Comparison of ENCODE assay signal across 10 mouse cellular contexts in genomic region chr11:118648369-118648768, GRCm38 (mm10).
DNase-seq lines count a peak whose midpoint lies in the region; ATAC-seq and TF ChIP-seq lines count a peak whose summit lies in the region.
"Had no signal": no experiment of that assay in that cellular context is flagged by ENCODE, and none has a peak within 500 bp of the region (broad histone marks: within the 10 kb centered on the region; RNA-seq: fewer than 3 reads in every experiment).

No protein-coding gene starts in this region.

- no peak for TF ChIP-seq EP300 in heart, adult 2 months (IDR thresholded peaks at IDR 0.05; ENCODE audit: insufficient read depth, low read depth, low read length)

- no peak overlapping the region for H3K4me2 ChIP-seq in heart, embryonic 12.5 days
- H3K4me2 ChIP-seq: heart, embryonic 15.5 days had no signal

- TF ChIP-seq CTCF in heart, adult 2 months (IDR thresholded peaks at IDR 0.05): peak; percentile 80
- TF ChIP-seq CTCF in thymus, adult 2 months (IDR thresholded peaks at IDR 0.05; ENCODE audit: borderline replicate concordance, control insufficient read depth, extremely low read depth, insufficient read depth, low read length, poor library complexity): peak; percentile 53; the same call in 1 of the 2 replicates
- TF ChIP-seq CTCF in cortical plate, adult 2 months (IDR thresholded peaks at IDR 0.05; ENCODE audit: extremely low read depth, insufficient read depth, low read length): peak; percentile 45

- no peak overlapping the region for H3K9ac ChIP-seq in heart, adult 2 months (ENCODE audit: low read depth, low read length)
- no peak overlapping the region for H3K9ac ChIP-seq in heart, embryonic 12.5 days
- H3K9ac ChIP-seq: heart, embryonic 15.5 days had no signal

- H3K27me3 ChIP-seq in heart, adult 2 months (ENCODE audit: control insufficient read depth, insufficient read depth, low read length): no peaks in the 10 kb centered on the region
- no peaks in the 10 kb centered on the region for H3K27me3 ChIP-seq in heart, embryonic 12.5 days (replicated peaks)
- H3K27me3 ChIP-seq in thymus, adult 2 months (ENCODE audit: control insufficient read depth, insufficient read depth, low read length): no peaks in the 10 kb centered on the region

- H3K9me3 ChIP-seq in heart, embryonic 12.5 days (replicated peaks): 0 out of 2 replicates have a peak, but pooled peaks cover 2% of the 10 kb centered on the region
- H3K9me3 ChIP-seq: heart, embryonic 15.5 days had no signal

- peak; percentile 38 to 58 for DNase-seq in heart, adult 2 months
- peak; percentile 22 for DNase-seq in thymus, adult 2 months
- DNase-seq in thymus, adult 18-20 months: no peak
- peak; percentile 74 for DNase-seq in kidney, adult 9 months
- DNase-seq in retina, postnatal 1 day: peak; percentile 39

- no peaks in the 10 kb centered on the region for H3K36me3 ChIP-seq in heart, adult 2 months (ENCODE audit: control insufficient read depth, insufficient read depth, low read length)
- H3K36me3 ChIP-seq in heart, embryonic 12.5 days: no peaks in the 10 kb centered on the region
- no peaks in the 10 kb centered on the region for H3K36me3 ChIP-seq in thymus, adult 2 months (ENCODE audit: control insufficient read depth, insufficient read depth, low read length)
- H3K36me3 ChIP-seq: heart, embryonic 15.5 days had no signal

- no peak for TF ChIP-seq POLR2A in heart, adult 2 months (IDR thresholded peaks at IDR 0.05; ENCODE audit: insufficient read depth, low read depth, low read length)
- no peak for TF ChIP-seq POLR2A in thymus, adult 2 months (IDR thresholded peaks at IDR 0.05; ENCODE audit: control insufficient read depth, extremely low read depth, insufficient read depth, low read length, poor library complexity)
- no peak for TF ChIP-seq POLR2A in cortical plate, adult 2 months (IDR thresholded peaks at IDR 0.05; ENCODE audit: extremely low read depth, insufficient read depth, low read length)

- 21% methylated on average over 5 of the region's 5 CpGs for WGBS in heart, adult 2 months
- WGBS in heart, embryonic 12.5 days: 30% methylated on average over 5 of the region's 5 CpGs
- WGBS in thymus, adult 2 months: 23% methylated on average over 5 of the region's 5 CpGs

- no peaks in the 10 kb centered on the region for H3K79me2 ChIP-seq in heart, adult 2 months (replicated peaks; ENCODE audit: control insufficient read depth, insufficient read depth, low read length)

- no peaks in the 10 kb centered on the region for H3K4me1 ChIP-seq in heart, adult 2 months (ENCODE audit: control insufficient read depth, insufficient read depth, low read length)
- H3K4me1 ChIP-seq in heart, embryonic 12.5 days (replicated peaks): no peaks in the 10 kb centered on the region
- H3K4me1 ChIP-seq in thymus, adult 2 months (replicated peaks; ENCODE audit: control insufficient read depth, insufficient read depth, low read length): no peaks in the 10 kb centered on the region
- H3K4me1 ChIP-seq in cortical plate, adult 2 months (ENCODE audit: control insufficient read depth, insufficient read depth, low read length): no peaks in the 10 kb centered on the region
- H3K4me1 ChIP-seq: heart, embryonic 15.5 days had no signal

- H3K4me3 ChIP-seq in heart, adult 2 months: no peak overlapping the region
- no peak overlapping the region for H3K4me3 ChIP-seq in heart, embryonic 12.5 days
- no peak overlapping the region for H3K4me3 ChIP-seq in thymus, adult 2 months (ENCODE audit: control insufficient read depth, insufficient read depth, low read length)
- no peak overlapping the region for H3K4me3 ChIP-seq in cortical plate, adult 2 months (ENCODE audit: insufficient read depth, low read length)
- H3K4me3 ChIP-seq: heart, embryonic 15.5 days; myocyte had no signal

- ATAC-seq in heart, embryonic 12.5 days (ENCODE audit: insufficient number of reproducible peaks, low FRiP score): no peak
- no peak for ATAC-seq in monocyte, adult 5-6 weeks (replicated peaks; ENCODE audit: insufficient number of reproducible peaks, low FRiP score, low TSS enrichment, poor library complexity, severe bottlenecking)

- intact Hi-C loops in heart, adult 2 months (cut with DNase I): loop anchor here (1.0 to 10.0 kb wide), 2 partner anchors 92 to 326 kb away; no protein-coding TSS in a partner anchor

- no peak overlapping the region for H3K27ac ChIP-seq in heart, adult 2 months
- H3K27ac ChIP-seq in heart, embryonic 12.5 days (ENCODE audit: poor library complexity, severe bottlenecking): no peak overlapping the region
- H3K27ac ChIP-seq in thymus, adult 2 months (ENCODE audit: control insufficient read depth, insufficient read depth, low read length): no peak overlapping the region
- no peak overlapping the region for H3K27ac ChIP-seq in cortical plate, adult 2 months (ENCODE audit: insufficient read depth, low read length)
- H3K27ac ChIP-seq: heart, embryonic 15.5 days had no signal

Comparison
In these comparisons a context has a peak if more than half of its experiments do, and no peak if none do; other contexts are left out.
1. DNase-seq: peak in heart, adult 2 months (2 of 2), thymus, adult 2 months (single experiment), kidney, adult 9 months (single experiment) and retina, postnatal 1 day (single experiment); none in thymus, adult 18-20 months (0 of 2).
2. Peak in every context shown above with its lines, with median percentiles within 50 percentile points of each other: CTCF ChIP-seq.